Mouse (Mus musculus): ENCODE data around the gene Hgfac. TPM values are rescaled to one million over a fixed set of nuclear protein-coding genes. Genes with fewer than 3 reads are reported as not detected.

Gene Hgfac
- polyA plus RNA-seq (2012; ENCODE audit: insufficient read depth, insufficient read length, missing spikeins) = not detected in 2 replicates

DNA sequence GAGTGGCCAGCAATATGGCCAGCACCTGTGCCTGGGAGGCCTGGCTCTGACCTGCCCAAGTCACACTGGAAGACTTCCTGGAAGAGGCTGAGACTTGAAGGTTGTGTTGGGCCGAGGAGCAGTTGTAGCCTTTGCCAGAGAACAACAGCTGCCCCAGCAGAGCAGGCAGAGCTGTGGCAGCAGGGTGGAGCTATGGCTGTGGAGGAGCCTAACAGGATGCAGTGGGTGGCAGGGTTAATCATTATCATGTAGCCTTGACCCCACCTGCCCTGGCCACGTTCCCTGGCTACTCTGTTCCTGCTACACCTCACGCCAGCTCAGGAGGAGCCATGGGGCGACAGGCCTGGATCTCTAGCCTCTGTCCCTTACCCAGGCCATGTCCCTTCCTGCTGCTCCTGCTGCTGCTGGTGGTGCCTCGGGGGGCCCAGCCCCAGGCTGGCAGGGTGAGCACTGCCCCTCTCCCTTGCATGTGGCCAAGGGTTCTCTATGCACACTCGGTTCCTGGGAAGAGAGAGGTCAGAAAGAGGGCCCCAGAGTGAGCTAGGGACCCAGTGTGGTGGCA is at the start of gene Hgfac:
Hgfac (plus strand) TSS at position 242 of the 562 bp plus-strand sequence.
- Histone ChIP-seq H3K27ac (replicated peaks; ENCODE audit: low read depth, low read length) (no peak within 1 kb of the TSS), H3K4me3 (ENCODE audit: insufficient read depth, low read depth, low read length) (no peak within 1 kb of the TSS), H3K4me1 (ENCODE audit: control insufficient read depth, insufficient read depth, insufficient read length, low read length) (peaks cover 8% of the 10 kb centered on the region)

- H3K4me1 ChIP-seq (ENCODE audit: control insufficient read depth, insufficient read depth, insufficient read length, low read length) = no peaks in the 10 kb centered on the region
- no peak overlapping the region for H3K4me3 ChIP-seq (ENCODE audit: insufficient read depth, low read depth, low read length)
- H3K27ac ChIP-seq (replicated peaks; ENCODE audit: low read depth, low read length) = no peak overlapping the region
Observed at GRCm38 (mm10) chr5:34998754-34999153, 42.6 kb upstream of the Hgfac start.

- Histone ChIP-seq H3K27ac (replicated peaks; ENCODE audit: low read depth, low read length) (no peak overlapping the region), H3K4me3 (ENCODE audit: insufficient read depth, low read depth, low read length) (no peak overlapping the region), H3K4me1 (ENCODE audit: control insufficient read depth, insufficient read depth, insufficient read length, low read length) (no peaks in the 10 kb centered on the region)
Observed at GRCm38 (mm10) chr5:34999281-34999680, 42.0 kb upstream of the Hgfac start.

DNA sequence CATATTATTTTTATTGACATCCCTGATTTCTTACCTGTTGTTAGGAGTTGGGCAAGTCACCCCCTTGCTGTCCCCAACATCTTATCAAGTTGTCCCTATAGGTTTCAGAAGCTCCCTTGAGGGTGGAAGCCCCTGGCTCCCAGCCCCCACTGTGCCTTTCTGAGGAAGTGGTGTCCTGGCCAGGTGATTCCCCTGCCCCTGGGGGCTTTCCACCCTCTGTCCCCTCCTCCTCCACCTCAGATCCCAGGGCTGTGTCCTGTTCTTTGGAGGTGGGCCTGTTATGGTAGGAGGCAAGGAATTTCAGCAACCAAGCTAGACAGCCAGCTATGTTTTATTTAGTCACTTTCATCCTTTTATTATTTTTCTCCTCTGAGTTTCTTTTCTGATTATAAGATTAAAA is 41.0 kb upstream of the Hgfac start:
- H3K4me1 ChIP-seq (ENCODE audit: control insufficient read depth, insufficient read depth, insufficient read length, low read length) = no peaks in the 10 kb centered on the region
- no peak overlapping the region for H3K4me3 ChIP-seq (ENCODE audit: insufficient read depth, low read depth, low read length)
- no peak overlapping the region for H3K27ac ChIP-seq (replicated peaks; ENCODE audit: low read depth, low read length)

DNA sequence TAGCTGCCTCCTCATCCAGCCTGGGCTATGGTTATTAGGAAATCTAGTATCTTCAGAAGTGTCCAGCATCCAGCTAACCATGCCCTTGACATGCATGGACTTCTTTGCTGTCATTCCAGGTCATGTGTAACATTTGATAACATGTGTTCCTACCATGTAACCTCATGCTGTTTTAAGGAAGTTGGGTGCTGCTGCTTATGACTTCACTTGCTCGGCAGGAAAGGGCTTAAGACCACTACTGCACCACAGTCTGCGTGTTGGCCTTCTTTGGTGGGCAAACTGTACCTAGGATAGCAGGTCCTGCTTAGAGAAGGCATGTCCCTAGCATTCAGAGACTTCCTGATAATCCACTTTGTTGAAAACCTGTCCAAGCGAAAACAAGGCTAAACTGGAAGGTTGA is 40.2 kb upstream of the Hgfac start:
- Histone ChIP-seq H3K4me3 (ENCODE audit: insufficient read depth, low read depth, low read length) (no peak overlapping the region), H3K4me1 (ENCODE audit: control insufficient read depth, insufficient read depth, insufficient read length, low read length) (no peaks in the 10 kb centered on the region), H3K27ac (replicated peaks; ENCODE audit: low read depth, low read length) (no peak overlapping the region)

GRCm38 (mm10) chr5:35003611-35004162 is 37.6 kb upstream of the Hgfac start:
- Histone ChIP-seq H3K27ac (replicated peaks; ENCODE audit: low read depth, low read length) (no peak overlapping the region), H3K4me3 (ENCODE audit: insufficient read depth, low read depth, low read length) (no peak overlapping the region)

DNA sequence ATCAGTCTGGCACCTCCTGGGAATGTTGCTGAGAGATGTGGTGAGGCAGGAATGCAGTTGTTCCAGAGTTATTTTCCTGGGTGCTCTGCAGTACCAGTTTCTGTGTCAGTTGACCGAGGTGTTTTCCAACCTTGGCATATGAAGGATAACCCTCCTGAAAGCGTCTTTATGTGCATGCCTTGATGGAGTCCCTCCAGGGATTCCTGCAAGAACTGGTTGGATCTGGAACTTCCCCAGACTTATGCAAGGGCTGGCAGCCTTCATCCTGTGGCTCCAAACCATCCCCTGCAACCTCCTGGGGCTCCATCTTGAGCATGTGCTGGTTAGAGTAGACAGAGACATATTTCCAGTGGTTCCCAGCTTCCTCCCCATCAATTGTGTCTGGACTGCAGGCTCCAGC is 36.5 kb upstream of the Hgfac start:
- no peaks in the 10 kb centered on the region for H3K4me1 ChIP-seq (ENCODE audit: control insufficient read depth, insufficient read depth, insufficient read length, low read length)
- H3K4me3 ChIP-seq (ENCODE audit: insufficient read depth, low read depth, low read length) = no peak overlapping the region
- no peak overlapping the region for H3K27ac ChIP-seq (replicated peaks; ENCODE audit: low read depth, low read length)

More at GRCm38 (mm10) chr5:35003611-35004162, 37.6 kb upstream of the Hgfac start:
- H3K4me1 ChIP-seq (ENCODE audit: control insufficient read depth, insufficient read depth, insufficient read length, low read length) = no peaks in the 10 kb centered on the region

DNA sequence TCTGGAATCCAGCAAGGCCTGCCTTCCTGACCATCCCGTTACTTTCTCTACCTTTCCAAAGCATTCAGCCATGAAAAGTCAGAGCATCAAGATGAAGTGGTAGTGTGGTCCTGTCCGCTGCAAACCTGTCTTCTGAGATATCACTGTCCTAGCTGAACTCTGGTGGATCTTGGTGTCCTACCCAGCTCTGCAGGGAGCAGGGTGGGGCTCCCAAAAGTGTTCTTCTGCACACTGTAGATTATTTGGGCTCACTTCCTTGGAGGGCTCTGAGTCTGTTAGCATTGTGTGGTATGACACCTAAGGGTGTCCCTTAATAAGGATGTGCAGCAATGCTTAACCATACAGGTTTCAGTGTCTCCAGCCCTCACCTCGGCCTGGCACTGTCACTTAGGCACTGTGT is 35.6 kb upstream of the Hgfac start:
- no peak overlapping the region for H3K4me3 ChIP-seq (ENCODE audit: insufficient read depth, low read depth, low read length)
- H3K27ac ChIP-seq (replicated peaks; ENCODE audit: low read depth, low read length) = no peak overlapping the region
- no peaks in the 10 kb centered on the region for H3K4me1 ChIP-seq (ENCODE audit: control insufficient read depth, insufficient read depth, insufficient read length, low read length)

GRCm38 (mm10) chr5:35006599-35006998 is 34.7 kb upstream of the Hgfac start:
- no peak overlapping the region for H3K27ac ChIP-seq (replicated peaks; ENCODE audit: low read depth, low read length)
- no peaks in the 10 kb centered on the region for H3K4me1 ChIP-seq (ENCODE audit: control insufficient read depth, insufficient read depth, insufficient read length, low read length)
- H3K4me3 ChIP-seq (ENCODE audit: insufficient read depth, low read depth, low read length) = no peak overlapping the region

GRCm38 (mm10) chr5:35009163-35009562 is 32.1 kb upstream of the Hgfac start:
- no peak overlapping the region for H3K4me3 ChIP-seq (ENCODE audit: insufficient read depth, low read depth, low read length)
- H3K27ac ChIP-seq (replicated peaks; ENCODE audit: low read depth, low read length) = no peak overlapping the region
- H3K4me1 ChIP-seq (ENCODE audit: control insufficient read depth, insufficient read depth, insufficient read length, low read length) = no peaks in the 10 kb centered on the region

DNA sequence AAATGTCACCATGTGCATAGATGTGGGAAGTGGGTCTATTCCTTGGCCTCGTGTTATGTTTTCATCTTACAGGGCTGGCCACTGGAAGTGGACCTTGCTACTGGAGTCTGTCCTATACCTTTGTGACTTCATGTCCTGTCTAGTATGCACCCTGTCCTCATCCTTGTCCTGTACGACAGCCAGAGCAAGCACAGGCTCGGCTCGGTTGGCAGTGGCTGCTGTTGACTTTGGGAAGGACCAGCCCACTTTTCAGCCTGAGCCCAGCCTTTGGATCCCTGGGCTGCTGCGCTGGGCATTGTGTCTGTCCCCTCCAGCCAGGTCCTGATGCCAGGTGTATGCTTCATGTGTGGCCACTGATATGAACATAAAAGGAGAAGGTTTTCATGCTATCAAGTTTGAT is 30.7 kb upstream of the Hgfac start:
- Histone ChIP-seq H3K4me1 (ENCODE audit: control insufficient read depth, insufficient read depth, insufficient read length, low read length) (peaks cover 4% of the 10 kb centered on the region; the same call in 1 of the 2 replicates), H3K4me3 (ENCODE audit: insufficient read depth, low read depth, low read length) (no peak overlapping the region), H3K27ac (replicated peaks; ENCODE audit: low read depth, low read length) (no peak overlapping the region)

DNA sequence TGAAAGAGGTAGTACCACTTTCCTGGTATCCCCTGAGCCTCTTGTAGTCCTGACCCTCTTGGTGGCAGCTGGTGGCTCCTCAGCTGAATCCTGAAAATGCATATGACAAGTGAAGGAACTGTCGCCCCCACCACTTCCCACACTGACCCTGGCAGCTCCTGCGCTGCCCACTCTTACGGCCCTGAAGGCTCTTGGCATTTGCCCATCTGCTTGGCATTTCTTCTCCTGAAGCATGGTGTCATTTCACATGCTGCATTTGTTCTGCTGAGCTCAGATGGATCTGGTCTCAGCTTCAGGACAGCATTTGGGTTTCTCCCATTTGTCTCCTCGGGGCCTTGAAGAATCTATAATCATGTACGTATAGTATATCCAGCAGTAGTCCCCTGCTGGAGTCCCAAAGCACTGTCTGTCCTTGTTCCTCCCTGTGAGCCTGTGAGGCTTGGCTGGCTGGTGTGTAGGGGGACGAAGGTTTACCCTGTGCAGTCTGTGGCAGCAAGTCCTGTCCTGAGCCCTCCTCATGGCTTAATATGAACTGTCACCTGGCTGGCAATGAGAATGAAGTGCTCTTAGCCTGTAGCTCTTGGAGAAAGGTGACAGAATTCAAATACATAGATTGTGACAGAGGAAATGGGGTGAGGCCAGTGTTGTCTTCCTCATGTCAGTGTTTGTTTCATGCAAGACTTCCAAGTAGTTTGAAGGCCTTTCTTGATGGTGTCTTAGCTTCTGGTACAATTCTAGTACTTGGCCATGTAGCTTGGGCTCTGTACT is 30.0 kb upstream of the Hgfac start:
- Histone ChIP-seq H3K4me3 (ENCODE audit: insufficient read depth, low read depth, low read length) (no peak overlapping the region), H3K4me1 (ENCODE audit: control insufficient read depth, insufficient read depth, insufficient read length, low read length) (peaks cover 4% of the 10 kb centered on the region; the same call in 1 of the 2 replicates), H3K27ac (replicated peaks; ENCODE audit: low read depth, low read length) (no peak overlapping the region)

DNA sequence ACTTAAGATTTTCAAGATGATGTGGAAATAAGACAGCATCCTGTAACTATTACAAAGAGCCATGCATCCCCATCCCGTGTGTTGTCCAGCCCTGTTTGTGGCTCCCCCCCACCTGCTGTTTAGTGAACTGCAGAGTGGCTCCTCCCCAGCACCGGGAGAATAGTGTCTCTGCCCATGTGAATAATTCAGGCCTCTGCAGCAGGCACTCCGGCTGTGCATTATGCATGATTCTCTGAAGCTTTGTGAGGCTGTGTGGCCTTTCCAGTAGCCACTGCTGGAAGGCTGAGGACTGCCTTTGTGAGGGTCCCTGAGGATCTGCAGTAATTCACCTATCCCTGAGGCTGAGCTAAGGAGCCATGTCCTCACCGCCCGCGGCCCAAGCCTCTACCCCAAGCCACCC is 27.3 kb upstream of the Hgfac start:
- Histone ChIP-seq H3K27ac (replicated peaks; ENCODE audit: low read depth, low read length) (no peak overlapping the region), H3K4me3 (ENCODE audit: insufficient read depth, low read depth, low read length) (no peak overlapping the region), H3K4me1 (ENCODE audit: control insufficient read depth, insufficient read depth, insufficient read length, low read length) (peaks cover 4% of the 10 kb centered on the region; the same call in 1 of the 2 replicates)

DNA sequence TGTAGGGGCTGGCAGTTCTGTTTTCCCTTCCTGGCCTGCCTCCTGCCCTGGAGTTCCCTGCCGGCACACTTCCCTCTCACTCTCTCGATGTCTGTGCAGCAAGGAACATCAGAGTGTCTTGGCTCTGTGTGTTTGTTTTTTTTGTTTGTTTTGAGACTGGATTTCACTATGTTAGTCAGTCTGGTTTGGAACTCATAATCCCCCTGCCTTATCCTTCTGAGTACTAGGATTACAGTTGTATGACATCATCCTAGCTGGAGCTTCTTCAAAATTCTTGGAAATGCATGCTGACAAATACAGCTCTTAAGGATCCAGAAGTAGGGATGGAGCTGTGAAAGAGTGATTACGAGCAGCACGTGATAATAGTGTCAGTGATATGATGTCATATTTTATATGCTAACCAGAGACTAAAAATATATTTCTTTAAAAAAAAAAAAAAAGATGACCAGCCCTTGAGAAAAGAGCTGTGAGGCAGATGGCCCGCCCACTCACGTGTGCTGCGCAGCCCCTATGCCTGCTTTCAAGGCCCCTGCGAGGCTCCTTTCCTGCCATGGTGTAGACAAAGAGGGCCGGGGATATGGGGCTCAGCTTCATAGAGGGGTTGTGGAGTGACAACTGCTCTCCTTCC is 21.5 kb upstream of the Hgfac start:
- Histone ChIP-seq H3K4me1 (ENCODE audit: control insufficient read depth, insufficient read depth, insufficient read length, low read length) (peaks cover 2% of the 10 kb centered on the region; the same call in 1 of the 2 replicates), H3K4me3 (ENCODE audit: insufficient read depth, low read depth, low read length) (no peak overlapping the region), H3K27ac (replicated peaks; ENCODE audit: low read depth, low read length) (no peak overlapping the region)

- Histone ChIP-seq H3K4me3 (ENCODE audit: insufficient read depth, low read depth, low read length) (no peak overlapping the region), H3K27ac (replicated peaks; ENCODE audit: low read depth, low read length) (no peak overlapping the region)
Observed at GRCm38 (mm10) chr5:35020410-35021241, 20.7 kb upstream of the Hgfac start.

More at GRCm38 (mm10) chr5:35020410-35021241, 20.7 kb upstream of the Hgfac start:
- H3K4me1 ChIP-seq (ENCODE audit: control insufficient read depth, insufficient read depth, insufficient read length, low read length) = no peaks in the 10 kb centered on the region
